Mouse (Mus musculus): ENCODE measurements around the gene Creb5.

Gene Creb5

DNA sequence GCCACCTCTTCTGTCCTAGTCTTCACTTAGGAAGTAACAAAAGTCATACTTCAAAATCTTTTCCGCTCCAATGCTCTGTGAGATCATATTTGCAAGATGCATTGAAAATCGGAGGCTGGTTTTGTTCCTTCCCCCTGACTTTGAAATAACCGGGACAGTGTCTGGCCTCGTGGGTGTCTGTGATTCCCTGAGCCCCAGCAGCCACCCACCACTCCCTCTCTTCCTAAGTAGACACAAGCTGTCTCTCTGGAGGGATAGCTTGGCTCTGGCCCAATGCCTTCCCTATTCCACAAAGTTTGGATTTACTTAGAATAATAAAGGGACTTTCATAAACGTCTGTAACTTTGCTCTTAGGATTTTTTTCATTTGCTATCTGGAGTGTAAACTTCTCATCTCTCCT is 273.9 kb downstream of the Creb5 start:
- no peak for DNase-seq

DNA sequence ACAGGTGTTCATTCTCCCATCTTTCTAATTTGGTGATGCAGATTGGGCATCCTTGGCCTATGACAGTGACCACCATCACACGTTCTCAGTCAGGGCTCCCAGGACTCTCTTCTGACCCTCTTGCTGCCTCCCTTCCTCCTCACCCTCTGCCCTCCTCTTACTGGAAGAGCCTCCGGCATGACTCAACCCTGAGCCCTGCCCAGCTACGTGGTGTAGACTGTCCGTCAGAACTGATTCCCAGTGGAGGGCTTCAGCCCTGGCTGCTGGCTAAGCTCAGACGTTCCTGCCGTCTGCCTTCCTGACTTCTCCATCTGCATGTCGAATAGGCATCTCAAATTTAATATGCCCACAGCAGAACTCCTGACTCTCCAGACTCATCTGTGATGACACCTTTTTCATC is 275.5 kb downstream of the Creb5 start:
- no peak for DNase-seq

DNA sequence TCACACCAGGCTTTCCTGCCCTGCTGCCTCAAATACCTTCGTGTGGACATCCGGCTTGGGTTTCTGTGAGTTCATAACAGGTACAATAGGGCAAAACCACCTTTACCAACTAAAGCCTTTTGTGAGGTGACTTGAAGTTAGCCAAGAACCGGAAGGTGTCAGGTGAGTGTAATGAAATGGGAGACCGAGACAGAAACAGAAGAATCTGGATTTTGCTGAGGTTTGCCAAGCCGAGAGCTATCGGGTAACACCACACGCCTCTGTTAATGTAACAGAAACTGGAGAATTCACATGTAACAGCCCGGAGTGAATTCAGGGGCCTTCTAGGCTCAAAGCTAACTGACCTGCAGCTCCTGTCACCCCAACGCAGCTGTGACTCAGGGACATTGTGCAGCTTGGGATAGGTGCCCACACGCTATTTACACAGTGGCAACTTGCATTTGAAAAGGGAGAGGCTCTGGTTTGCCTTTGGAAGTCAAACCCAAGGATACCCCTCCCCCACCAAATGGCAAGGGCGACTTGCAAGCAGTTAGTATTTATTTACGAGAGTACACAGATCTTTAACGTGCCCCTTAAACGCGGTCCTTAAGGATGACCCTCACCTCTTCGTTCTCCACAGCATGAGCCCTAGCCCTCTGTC is 276.6 kb downstream of the Creb5 start:
- DNase-seq = no peak

DNA sequence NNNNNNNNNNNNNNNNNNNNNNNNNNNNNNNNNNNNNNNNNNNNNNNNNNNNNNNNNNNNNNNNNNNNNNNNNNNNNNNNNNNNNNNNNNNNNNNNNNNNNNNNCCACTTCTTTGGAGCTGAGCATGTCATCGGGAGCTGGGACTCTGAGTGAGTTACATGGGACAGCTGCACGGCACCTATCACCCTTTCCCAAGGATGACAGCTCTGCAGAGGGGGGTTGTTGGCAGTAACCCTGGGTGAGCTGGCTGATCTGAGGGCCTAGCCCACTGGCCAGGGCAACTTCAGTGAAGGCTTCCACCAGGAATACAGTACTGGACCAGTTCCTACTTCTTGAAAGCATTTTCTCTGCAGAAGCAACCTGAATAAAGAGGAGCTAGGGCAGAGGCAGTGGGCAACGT is 282.4 kb downstream of the Creb5 start:
- no peak for DNase-seq

DNA sequence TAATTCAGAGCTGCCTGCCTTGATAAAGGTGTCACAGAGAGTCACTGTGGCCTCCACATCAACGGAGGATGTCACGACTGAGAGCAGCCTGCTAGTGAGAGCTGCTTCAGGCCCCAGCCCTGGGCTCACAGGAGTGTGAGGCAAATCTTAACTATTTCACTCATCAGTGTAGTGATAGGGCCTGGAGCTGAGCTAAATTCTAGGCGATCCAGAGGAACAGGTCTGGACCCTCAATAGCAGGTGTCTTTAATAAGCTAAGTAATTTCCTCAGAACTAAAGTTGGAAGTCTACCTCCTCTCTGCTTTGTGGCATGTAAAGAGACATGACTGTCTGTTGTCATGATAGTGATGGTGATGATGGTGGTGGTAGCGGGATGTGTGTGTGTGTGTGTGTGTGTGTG is 283.8 kb downstream of the Creb5 start:
- DNase-seq = no peak

DNA sequence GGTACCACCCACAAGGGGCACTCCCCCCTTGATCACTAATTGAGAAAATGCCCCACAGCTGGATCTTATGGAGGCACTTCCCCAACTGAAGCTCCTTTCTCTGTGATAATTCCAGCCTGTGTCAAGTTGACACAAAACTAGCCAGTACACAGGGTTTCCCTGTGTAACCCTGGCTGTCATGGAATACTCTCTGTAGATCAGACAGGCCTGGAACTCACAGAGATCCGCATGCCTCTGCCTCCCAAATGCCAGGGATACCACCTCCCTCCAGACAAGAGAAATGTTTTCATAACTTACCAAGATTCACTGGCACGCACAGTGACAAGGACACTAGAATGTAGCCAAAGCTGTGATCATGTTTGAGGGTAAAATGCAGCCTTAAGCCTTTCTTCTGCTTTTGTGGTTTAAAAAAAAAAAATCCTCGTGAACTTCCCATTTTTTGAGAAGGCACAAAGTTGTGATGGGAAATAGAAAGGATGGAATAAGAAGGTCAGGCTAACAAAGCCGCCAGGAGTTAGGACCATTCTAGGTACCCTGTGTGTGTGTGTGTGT is 284.6 kb downstream of the Creb5 start:
- no peak for DNase-seq

DNA sequence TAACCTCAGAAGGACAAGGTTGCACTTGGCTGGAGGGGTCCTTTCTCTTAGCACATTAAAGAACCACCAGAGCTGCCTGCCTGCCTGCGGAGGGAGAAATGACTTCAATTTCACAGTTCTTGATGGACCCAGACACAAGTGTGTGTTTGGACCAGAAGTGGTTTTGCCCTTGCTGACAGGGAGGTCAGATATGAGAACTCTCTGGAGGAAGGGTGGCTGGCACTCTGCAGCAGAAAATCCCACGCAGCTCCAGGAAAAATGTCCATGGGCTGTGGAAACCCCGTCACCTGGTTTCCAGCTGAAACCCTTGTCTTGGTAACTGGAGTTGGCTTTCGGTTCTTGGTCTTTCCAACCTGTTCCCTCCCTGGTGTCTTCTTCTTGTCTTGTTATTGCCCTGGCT is 285.4 kb downstream of the Creb5 start:
- DNase-seq = peak in 1 of 2 experiments; percentile 19

DNA sequence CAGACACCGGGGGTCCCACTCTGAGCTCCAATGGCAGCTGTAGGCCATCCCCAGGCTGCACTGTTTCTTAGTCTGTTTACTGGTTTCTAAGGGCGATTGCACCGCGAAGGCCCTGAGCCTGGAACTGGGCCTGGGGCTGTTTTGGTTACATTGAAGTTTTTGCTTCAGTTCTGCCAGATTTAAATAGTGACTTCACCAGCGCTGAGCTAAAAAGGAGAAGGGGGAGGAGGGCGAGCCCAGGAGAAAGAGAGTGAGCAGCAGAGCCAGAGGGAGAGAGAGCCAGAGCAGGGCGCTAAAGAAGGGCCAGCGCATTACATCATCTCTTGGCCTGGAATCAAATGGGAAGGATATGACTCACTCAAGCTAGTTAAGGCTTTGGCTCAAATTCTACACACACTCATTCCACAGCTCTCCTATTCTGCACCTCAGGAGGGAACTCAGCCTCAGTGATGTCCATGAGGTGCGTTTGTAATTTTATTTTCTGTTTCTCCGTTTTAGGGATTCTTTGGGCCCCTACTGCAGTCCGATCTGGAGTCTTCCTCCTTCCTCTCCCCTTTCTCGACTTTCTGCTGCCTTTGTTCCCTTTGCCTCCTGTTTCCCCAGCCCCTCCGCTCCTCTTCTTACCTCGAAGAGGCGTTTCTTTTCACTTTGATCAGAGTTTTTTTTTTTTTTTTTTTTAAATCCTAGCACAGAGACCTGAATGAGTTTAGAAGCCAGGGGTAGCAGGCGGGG is 286.1 kb downstream of the Creb5 start:
- DNase-seq = peak; percentile 90 to 95

DNA sequence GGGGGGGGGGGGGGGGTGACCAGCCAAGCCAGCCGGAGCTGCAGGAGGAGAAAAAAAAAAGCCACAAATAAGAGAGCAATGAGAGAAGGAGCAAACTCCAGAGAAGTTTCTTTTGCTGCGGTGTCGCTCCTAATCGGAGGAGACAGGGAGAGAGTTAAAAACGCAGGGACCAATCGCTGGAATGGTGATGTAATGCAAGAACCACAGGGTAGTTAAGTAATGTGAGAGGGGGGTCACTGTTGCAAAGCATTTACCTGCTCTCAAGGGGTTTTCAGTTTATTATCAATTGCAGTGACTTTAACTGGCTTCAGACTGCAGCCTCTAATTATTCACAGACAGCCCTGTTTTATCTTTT is 286.6 kb downstream of the Creb5 start:
- DNase-seq = no peak

DNA sequence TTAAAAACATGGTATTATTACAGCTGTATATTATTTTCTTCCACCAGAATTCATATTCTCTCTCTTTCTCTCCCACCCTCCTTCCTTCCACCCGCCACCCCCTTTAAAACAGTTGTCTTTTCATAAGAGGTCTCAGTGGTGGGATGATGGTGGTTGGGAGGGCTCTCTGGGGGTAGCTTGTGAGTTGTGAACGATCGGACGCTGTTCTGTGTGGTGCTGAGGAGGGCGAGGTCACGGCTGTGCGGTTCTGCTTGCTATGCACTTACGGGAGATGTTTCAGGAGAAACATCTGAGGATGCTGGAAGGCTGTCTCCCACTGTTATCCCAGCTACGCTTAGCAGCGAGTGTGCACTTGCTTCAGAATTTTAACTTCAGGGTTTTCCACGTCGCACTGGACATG is 287.0 kb downstream of the Creb5 start:
- DNase-seq = peak in 1 of 2 experiments; percentile 33

DNA sequence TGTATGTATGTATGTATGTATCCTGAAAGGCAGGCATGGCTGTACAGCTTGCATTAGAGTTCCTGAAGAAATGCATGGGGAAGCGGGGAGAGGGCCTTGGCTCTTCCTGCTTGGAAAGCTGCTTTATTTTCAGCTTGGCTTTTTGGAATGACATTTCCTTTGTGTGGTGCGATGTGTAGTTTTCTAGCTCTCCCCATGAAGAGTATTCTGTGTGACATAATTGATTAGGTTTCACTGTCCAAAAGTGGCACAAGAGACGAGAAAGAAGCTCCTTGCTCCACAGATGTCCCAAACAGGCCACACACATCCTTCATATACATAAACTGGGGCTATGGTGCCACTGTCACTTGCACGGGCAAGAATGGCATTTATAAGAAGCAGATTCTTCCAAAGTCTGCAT is 288.1 kb downstream of the Creb5 start:
- DNase-seq = no peak

DNA sequence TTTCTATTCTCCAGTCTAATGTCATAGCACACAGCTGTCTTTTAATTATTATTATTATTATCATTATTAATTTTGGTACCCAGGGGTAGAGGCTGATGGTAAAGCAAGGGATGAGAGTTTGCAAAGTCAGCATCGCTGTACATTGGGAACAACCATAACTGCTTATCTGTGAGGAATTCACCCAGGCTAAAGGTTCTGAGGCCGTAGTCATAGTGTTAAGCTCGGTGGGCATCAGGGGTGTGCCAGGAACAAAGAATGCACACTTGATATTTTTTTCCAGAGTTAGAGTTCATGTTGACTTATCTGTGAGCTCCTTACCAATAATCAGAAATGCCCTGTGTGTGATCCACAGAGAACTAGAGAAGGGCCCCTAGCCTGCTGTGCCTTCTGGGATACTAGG is 288.8 kb downstream of the Creb5 start:
- no peak for DNase-seq

DNA sequence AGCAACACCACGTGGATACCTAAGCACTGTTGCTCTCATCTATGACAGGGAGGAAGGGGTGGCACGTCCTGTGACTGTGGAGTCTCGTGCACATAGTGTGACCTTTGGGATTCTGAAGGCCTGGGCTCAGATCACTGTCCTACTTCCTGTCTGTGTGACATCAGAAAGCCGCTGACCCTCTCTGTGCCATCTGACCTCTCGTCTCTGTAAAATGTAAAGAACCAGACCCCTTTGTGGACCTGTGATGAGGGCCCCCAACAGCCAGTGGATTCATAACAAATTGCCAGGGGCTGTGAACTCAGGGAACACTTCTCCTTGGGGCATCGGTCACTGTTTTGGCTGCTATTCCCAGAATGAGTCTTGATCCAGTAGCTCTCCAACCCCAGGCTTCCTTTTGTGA is 289.8 kb downstream of the Creb5 start:
- no peak for DNase-seq

DNA sequence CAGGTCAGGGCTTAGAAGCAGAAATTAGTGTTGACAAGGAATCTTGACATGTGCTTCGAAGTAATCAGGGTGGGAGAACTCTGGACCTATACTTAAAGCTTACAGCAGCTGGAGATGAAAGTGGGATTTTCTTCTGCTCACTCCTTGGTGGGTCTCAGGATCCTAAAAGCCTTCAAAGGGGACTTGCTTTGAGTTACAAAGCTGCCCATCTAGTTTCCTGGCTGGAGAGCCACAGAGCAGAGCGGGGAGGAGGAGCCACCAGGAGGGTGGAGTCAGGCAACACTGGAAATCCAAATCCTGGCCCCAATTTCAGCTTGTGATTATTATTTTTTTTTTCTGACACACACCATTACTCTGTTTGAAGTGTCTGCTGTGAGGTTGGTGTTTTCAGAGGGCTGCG is 290.7 kb downstream of the Creb5 start:
- DNase-seq = no peak

DNA sequence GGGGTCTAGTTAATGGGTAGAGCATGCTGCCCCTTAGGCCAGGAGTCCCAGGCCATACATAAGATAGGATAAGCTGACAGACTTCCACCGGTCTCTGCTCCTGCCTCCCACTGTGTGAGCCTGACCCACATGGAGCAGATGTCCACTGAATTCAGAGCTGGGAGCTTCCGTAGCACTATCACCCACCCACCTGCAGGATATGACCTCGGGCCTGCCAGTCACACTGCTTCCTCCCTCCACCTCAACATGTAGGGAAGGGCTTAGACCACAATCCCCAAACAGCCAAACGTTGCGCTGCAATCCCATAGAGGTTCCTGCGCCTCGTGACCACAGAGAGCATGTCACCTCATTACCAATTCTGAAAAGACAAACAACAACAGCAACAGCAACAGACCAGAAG is 293.3 kb downstream of the Creb5 start:
- DNase-seq = no peak

DNA sequence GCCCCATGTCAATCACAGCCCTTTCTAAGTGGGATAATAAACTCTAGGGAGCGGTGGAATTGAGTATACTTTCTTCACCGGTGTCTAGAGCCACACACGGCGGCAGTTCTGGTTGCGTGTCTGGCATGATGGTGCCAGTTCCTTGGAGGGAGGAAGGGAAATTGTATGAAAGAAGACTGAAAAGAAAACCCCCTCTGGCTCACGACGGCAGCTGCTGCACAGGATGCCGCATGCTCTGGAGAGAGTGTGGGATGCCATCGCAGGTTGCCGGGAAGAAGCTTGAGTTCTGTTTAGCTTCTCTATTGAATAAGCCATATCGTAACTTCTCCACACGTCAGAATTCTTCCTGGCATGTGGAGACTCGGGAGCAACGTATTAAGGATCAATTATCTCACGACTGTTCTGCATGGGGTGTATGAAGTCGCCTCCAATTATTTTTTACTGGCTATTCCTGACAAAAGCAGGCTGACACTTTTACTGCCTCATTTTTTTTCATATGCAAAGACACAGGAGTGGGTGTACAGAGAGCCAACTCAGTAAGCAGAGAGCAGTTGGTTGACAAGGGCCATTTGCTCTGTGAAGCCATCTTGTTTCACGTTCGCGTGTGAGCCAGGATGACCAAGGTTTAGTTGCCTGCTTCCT is 296.3 kb downstream of the Creb5 start:
- no peak for DNase-seq

DNA sequence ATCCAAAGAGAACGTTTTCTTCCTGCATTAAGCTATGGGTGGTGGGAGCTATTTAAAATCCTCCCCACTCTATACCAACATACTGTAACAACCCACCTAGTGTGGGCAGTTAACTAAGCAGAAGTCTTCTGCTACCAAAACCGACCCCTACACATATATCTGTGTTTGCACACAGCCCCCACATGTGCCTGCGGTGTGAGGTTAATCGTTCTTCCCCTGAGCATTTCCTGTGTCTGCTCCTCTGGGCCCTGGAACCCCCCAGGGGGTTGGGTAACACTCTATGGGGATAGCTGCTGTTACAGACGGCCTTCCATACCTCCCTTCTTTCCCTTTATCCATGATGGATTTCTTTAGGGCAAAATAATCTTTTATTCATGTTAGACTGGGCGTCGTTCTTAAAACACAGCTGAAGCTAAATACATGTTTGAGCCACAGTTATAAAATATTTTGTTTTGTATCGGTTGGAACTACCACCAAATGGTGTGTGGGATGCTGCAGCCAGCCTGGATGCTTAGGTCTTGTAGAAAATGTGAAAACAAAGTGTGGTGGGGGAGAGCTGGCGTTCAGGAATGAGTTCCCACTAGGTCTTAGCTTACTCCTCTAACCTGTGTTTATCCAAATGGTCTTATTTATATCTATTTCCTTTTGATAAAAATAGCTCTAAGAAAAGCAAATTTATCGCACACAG is 297.8 kb downstream of the Creb5 start:
- no peak for DNase-seq

DNA sequence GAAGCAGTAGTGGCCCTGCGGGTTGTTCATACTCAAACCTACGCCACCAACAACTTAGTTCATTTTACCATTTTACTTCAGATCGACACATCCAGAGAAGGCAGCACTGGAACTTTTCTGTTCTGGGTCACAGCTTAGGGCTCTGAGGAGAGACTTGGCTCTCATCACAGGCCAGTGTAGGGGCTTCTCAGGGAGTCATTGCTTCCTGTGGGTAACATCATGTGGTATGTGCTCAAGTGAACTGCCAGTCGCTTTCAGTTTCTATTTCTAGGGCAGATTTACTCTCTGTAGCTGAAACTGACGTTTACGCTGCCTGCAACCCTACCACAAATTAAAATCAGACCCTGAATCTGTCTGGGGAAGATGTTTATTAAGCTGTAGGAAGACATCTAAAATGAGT is 302.7 kb downstream of the Creb5 start:
- no peak for DNase-seq

DNA sequence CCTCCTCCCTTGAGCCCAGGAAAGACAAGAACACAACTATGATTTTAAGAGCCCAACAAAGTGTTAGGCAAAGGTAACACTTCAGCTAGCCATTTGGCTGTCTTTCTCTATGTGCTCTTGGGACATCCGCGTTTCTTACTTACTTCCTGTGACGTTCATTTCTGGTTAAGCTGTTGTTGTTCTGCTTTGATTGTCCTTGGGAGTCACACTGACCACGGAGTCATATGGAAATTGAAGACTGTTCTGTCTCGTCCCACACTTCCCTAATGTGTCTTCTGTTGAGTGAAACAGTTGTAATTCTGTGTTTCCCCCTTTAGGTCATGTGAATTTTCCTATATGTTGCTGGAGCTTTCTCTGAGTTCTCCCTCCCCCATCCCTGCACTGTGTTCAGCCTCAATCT is 305.2 kb downstream of the Creb5 start:
- no peak for DNase-seq

DNA sequence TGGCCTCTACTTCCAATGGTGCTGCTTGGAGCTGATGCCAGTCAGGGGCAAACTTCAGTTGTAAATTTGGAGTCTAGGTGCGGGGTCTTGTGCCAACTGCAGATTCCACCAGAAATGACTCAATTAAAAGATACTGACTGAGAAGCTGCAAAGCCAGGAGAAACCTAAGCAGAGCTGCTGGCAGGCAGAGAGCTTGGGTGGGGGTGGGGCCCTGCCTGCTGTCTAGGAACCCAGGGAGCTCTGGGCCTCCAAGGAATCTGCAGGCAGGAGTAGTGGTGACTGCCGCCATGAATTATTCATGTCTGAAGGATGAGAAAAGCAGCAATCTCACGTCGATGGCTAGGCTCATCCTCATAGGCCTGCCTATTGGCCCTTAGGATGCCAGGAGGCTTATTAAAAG is 306.5 kb downstream of the Creb5 start:
- no peak for DNase-seq

DNA sequence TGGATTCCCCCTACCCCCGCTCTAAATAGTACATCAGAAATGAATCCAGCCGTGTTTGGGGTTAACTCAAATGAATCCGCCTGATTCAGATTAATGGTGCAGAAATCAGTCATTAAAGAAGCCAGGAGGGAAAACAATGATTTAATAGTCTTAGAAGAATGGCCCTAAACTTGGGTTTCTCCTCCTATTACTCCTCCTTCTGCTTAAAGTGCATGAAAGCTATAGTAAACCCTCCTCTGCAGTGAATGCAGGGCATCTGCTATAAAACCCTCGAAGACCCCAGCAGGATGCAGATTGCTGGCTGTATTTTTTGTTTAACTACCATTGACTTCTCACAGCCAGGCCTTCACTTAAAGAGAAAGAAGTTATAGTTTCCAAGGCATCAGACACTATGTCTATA is 307.2 kb downstream of the Creb5 start:
- DNase-seq = no peak

DNA sequence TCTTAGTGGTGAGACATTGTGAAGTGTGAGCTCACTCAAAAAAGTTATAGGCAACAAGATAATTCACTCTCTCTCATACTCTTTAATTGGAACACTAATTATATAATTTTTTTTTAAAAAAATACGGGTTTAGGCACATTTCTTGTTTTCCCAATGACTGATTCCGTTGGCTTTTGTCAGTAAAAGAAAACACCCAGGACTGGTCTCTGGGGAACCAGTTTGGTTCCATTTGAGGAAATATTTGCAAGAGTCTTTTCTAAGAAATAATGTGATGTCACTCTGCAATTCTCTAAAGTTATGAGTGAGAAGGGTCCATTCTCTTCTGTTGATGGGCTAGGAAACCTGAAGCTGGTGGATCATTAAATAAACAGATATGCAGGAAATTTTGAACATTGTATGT is 309.3 kb downstream of the Creb5 start:
- no peak for DNase-seq

DNA sequence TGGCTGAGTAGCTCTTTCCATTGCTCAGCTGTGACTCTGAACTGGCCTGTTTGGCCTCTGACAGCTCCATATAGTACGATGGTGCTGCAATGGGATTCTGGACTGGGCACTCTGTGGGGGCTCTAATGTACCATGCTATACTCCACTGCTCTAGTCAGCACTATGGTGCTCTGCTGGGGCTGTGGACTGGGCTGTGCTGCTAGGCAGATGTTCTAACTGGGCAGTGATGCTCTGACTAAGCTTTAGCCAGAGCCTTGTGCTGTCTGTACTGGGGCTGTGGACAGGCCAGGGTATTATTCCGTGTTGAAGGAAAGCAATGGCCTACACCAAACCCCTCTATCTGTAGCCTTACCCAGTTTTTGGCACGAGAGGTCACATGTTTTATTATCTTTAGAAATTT is 316.0 kb downstream of the Creb5 start:
- no peak for DNase-seq

DNA sequence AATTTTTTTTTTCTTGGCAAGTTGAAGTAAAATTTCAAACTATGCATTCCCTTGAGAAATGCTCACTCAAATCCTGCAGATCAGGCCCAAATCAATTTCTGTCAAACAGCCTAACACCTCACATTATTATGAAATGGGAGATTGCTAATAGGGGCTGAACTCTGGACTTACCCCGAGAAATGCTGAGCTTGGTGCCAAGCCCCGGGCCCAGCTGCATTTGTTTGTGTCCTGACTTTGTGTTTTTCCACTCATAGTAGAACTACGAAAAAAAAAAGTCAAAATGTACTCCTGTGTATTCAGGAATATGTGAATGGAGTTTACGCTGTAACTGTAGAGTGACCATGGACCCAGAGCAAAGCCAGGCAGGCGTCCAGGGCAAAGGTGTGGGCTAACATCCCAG is 316.6 kb downstream of the Creb5 start:
- no peak for DNase-seq

Measured in cerebellum, adult 18-20 months (tissue).